Mouse (Mus musculus) hindlimb bud, embryonic 11.5 days (tissue): ENCODE data around the gene Il10rb.

ENCODE experiments used
- DNase-seq: peaks from one replicate; pipeline ENCODE4 v3.0.0-alpha.2; 2012; ENCODE audit warnings: low read depth, low spot score; ENCODE audit errors: extremely low spot score

Gene Il10rb

DNA sequence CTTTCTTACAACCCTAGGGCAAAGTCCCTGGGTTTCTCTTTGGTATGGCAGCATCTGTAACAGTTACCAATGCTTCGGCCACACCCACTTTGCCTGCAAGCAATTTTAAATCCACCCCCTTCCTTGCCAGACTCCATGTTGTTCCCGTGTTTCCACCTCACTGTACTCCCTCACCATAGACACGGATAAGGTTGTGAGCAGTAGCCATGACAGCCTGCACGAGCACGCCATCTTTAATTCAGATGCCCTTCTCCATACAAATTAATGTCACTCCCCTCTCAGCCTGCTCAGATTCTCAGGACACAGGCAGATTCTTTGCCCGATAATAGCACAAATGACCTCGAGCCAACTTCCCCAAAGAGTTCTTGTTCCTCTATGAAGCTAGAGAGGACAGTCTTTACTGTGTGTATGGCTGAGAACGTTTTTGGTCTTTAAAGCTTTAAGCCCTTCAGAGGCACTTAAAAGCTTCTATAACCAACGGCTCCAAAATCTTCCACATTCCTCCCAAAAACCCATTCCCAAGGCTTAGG is 23.6 kb upstream of the Il10rb start:
- DNase-seq, result no peak

DNA sequence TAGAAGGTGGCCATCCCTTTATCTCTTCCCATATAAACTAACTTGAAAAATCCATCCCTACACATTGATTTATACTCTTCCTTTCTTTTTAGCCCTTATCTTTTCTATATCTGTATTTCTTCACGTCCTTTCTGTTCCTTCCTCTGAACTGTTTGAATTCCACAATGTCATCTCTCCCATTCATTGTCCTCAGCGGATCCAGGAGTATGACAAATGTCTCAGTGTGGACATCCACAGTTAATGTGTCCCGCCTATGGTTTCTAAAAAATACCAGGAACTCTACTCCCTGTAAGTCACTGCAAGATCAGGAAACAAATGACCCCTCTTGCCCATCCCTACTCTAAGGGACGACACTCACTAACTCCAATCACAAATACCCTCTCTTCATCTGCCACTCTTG is 21.7 kb upstream of the Il10rb start:
- DNase-seq, result no peak

DNA sequence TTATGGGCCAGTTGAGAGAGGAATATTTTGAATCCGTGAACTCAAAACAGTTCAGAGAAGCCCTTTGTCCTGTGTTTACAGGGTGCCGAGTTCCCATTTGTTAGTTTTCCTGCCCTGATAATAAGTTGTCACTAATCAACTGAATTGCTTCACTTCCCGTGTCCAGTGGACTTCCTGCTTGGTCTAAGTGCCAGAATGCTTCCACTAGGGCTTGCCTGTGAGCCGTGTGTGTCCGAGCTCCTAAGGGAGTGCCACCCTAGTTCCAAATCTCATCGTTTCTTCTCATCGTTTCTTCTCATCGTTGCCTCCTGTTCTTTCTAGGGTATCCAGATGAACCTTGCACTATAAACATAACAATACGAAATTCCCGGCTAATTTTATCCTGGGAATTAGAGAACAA is 20.3 kb upstream of the Il10rb start:
- no peak for DNase-seq

GRCm38 (mm10) chr16:91386419-91387120 is 19.4 kb upstream of the Il10rb start:
- no peak for DNase-seq

GRCm38 (mm10) chr16:91387121-91387486 is 18.9 kb upstream of the Il10rb start:
- no peak for DNase-seq

DNA sequence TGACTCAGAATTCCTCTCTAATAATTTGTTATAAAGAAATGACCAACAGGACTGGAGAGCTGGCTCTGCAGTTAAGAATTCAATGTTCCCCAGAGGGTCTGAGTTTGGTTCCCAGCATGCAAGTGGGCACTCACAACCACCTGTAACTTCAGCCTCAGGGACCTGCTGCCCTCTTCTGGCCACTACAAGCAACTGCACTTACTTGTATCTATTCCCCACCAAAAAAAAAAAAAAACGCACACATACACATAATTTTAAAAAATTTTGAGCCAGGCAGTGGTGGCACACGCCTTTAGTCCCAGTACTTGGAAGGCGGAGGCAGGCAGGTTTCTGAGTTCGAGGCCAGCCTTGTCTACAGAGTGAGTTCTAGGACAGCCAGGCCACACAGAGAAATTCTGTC is 15.9 kb upstream of the Il10rb start:
- DNase-seq, result no peak

- DNase-seq, result no peak
Measured at GRCm38 (mm10) chr16:91391421-91391820, 14.5 kb upstream of the Il10rb start, which contains the start of gene Gm21970. Gene Gm21970, plus strand, starts transcription at chr16:91391721.

DNA sequence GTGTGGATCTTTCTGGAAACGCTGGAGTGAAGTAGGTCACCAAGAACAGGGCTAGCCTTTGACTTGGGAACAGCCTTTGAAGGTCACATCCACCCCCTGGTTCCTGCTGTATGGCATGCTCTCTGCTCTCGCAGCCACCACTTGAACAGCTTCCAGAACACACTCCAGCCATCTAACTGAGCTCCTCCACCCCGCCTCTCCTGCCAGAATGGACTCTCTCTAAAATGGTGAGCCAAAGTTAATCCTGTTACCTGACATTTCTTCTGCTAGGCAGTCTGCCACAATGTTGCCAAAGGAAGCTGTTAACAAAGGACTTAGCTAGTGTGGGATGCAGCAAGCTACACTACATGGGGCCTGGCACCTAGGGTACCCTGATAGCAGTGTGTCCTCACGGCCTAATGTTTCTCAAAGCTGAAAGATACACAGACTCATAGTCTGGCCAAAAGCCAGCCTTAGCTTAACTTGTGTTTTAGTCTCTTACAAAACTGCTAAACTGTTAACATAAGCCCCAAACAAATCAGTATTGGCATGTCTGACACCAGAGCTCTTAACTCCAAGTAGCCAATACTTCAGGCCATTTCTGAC is 11.0 kb upstream of the Il10rb start:
- DNase-seq, result no peak

DNA sequence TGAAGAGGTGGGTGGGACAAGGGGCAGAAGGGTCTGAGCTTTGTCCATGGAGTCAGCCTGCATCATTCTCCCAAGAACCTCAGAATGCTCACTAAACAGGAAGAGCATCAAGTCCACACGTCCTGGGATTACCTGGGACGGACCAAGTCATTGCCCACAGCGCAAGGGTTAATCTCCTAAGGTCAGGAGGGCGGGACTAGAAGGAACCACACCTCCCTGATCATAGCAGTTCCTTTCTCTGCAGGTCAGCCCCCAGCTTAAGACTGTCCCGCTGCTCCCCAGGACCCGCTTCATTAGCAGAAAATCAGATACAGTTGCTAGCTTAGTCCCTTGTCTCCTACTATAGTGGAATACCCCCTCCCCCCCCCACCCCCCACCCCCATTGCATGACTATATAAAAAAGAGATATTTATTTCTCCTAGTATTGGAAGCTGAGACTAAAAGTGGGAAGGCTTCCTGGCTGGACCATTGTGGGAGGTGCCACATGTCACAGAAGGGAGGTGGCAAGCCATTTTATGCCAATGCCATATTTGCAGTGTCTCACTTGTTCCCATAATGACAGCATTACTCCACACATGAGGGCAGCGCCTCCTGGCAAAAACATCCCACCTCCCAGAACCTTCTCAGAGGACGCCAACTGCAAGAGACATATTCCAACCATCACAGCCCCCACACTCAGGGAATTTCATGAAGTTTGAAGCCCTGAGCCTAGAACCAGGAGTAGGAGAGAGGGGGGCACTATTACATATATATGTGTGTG is 10.2 kb upstream of the Il10rb start:
- no peak for DNase-seq

GRCm38 (mm10) chr16:91396844-91397537 is 9.0 kb upstream of the Il10rb start:
- DNase-seq, result no peak

- no peak for DNase-seq
Measured at GRCm38 (mm10) chr16:91398030-91398429, 7.9 kb upstream of the Il10rb start.

GRCm38 (mm10) chr16:91398944-91399343 is 7.0 kb upstream of the Il10rb start:
- DNase-seq, result no peak

DNA sequence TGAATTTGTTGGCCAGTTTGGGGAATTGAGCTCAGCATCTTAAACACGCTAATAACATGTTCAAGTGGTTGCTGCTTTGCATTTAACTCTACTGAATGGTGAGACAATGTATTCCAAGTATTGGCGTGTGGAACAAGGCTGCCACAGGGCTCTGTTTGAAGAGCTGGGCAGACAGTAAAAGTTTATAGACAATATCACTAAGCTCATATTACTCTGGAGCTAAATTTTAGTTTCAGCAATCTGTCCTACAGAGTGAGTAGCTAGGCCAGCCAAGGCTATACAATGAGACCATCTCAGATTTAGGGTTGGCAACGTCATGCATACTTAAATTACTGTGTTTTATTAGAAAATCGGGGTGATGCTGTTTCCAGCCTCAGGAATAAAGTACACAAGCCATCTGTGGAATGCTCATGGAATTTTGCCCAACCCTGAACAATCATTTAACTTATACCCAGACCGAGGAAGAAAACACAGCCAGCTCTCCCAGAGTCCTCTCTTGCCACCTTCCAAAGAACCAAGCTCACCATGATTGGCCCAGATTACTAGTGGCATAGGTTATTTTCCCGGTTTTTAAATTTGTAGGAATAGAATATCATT is 4.3 kb upstream of the Il10rb start:
- DNase-seq, result no peak

DNA sequence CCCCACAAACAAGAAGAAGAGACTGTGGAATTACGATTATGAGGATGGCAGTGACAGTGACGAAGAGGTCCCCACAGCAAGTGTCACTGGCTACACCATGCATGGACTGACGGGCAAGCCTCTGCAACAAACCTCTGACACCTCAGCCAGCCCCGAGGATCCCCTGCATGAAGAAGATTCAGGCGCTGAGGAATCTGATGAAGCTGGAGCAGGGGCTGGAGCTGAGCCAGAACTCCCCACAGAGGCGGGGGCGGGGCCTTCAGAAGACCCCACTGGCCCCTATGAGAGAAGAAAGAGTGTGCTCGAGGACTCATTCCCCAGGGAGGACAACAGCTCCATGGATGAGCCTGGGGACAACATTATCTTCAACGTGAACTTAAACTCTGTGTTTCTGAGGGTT is 2.2 kb upstream of the Il10rb start:
- no peak for DNase-seq

- no peak for DNase-seq
Measured at GRCm38 (mm10) chr16:91404187-91404586, 1.8 kb upstream of the Il10rb start.

GRCm38 (mm10) chr16:91404828-91405577 is 961 bp upstream of the Il10rb start:
- DNase-seq, result no peak

GRCm38 (mm10) chr16:91406585-91407220 is 739 bp downstream of the Il10rb start:
- DNase-seq, result no peak

DNA sequence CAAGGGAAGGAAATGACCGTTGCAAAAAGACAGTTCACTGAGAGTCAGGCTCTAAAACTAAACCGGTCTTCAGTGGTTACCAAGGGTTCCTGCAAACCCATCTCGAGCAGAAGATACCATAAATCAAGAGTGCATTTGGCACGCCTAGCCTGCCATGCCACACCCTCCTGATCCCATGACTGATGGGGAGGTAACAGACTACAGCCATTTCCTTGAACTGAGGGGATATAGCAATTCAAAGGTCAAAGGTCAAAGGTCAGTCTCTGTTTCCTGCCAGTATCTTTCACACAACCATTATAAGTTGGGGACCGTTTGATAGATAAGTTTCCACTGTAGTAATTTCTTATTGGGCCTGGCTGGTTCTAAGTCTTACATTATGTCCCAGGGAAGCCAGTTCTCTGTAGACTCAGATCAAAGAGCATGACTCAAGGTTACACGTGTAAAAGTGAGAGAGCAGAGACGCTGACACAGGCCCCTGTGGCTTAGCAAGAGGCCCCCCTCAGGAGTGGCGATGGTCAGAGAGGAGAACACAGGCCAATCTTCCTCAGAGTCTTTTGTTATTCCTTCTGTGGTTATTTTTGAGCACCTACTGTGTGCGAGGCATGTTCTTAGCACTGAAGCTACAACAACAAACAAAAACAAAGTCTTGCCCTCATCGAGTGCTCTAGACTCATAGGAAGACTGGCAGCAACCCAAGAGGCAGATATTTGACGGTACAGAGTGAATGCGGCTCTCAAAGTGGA is 7.3 kb downstream of the Il10rb start:
- DNase-seq, result no peak
